Mouse (Mus musculus): ENCODE results near the gene Rpl27. TPM values are rescaled to one million over a fixed set of nuclear protein-coding genes. Genes with fewer than 3 reads are reported as not detected.

The Rpl27 gene
- polyA plus RNA-seq (2014; fragmentation: Nextera tagmentation; extraction: Ambion mirVana), result 387 and 395 TPM in 2 replicates

GRCm38 (mm10) chr11:101442127-101442693, at the start of gene Rpl27:
Gene Rpl27, plus strand, starts transcription at chr11:101442298.
- Histone ChIP-seq H3K9ac (ENCODE audit: low read depth, low read length) (peak within 1 kb of the TSS; percentile 92), H3K27ac (ENCODE audit: low read depth, low read length) (peak within 1 kb of the TSS; percentile 91), H3K27me3 (ENCODE audit: control insufficient read depth, insufficient read depth, low read length) (no peaks in the 10 kb centered on the region), H3K4me1 (replicated peaks; ENCODE audit: control insufficient read depth, insufficient read depth, low read length) (no peaks in the 10 kb centered on the region), H3K36me3 (ENCODE audit: control insufficient read depth, insufficient read depth, low read length) (0 out of 2 replicates have a peak, but pooled peaks cover 3% of the 10 kb centered on the region), H3K4me3 (ENCODE audit: low read depth, low read length) (peak within 1 kb of the TSS; percentile 88), H3K9me3 (ENCODE audit: control insufficient read depth, low read length) (no peaks in the 10 kb centered on the region), H3K4me2 (replicated peaks; ENCODE audit: low read depth, low read length) (peak within 1 kb of the TSS; percentile 71)
- ATAC-seq (ENCODE audit: low FRiP score) (peak; percentile 99), DNase-seq (ENCODE audit: low spot score) (peak; percentile 97)
- WGBS, result 1% methylated on average over 42 of the region's 42 CpGs

GRCm38 (mm10) chr11:101395110-101395509, 47.0 kb upstream of the Rpl27 start:
- Histone ChIP-seq H3K4me2 (replicated peaks; ENCODE audit: low read depth, low read length) (no peak overlapping the region), H3K9me3 (ENCODE audit: control insufficient read depth, low read length) (no peaks in the 10 kb centered on the region), H3K4me1 (replicated peaks; ENCODE audit: control insufficient read depth, insufficient read depth, low read length) (no peaks in the 10 kb centered on the region), H3K4me3 (ENCODE audit: low read depth, low read length) (no peak overlapping the region), H3K36me3 (ENCODE audit: control insufficient read depth, insufficient read depth, low read length) (no peaks in the 10 kb centered on the region), H3K27ac (ENCODE audit: low read depth, low read length) (no peak overlapping the region), H3K27me3 (ENCODE audit: control insufficient read depth, insufficient read depth, low read length) (no peaks in the 10 kb centered on the region), H3K9ac (ENCODE audit: low read depth, low read length) (no peak overlapping the region)
- WGBS, result 10% methylated on average over 8 of the region's 8 CpGs
- peak; percentile 79 for DNase-seq (ENCODE audit: low spot score)
- ATAC-seq (ENCODE audit: low FRiP score), result no peak

- no peak overlapping the region for H3K4me2 ChIP-seq (replicated peaks; ENCODE audit: low read depth, low read length)
- no peaks in the 10 kb centered on the region for H3K27me3 ChIP-seq (ENCODE audit: control insufficient read depth, insufficient read depth, low read length)
- WGBS, result 91% methylated on average over 2 of the region's 2 CpGs
- no peaks in the 10 kb centered on the region for H3K36me3 ChIP-seq (ENCODE audit: control insufficient read depth, insufficient read depth, low read length)
- H3K9me3 ChIP-seq (ENCODE audit: control insufficient read depth, low read length), result no peaks in the 10 kb centered on the region
- ATAC-seq (ENCODE audit: low FRiP score) (no peak), DNase-seq (ENCODE audit: low spot score) (no peak)
- no peak overlapping the region for H3K4me3 ChIP-seq (ENCODE audit: low read depth, low read length)
- no peak overlapping the region for H3K9ac ChIP-seq (ENCODE audit: low read depth, low read length)
- H3K4me1 ChIP-seq (replicated peaks; ENCODE audit: control insufficient read depth, insufficient read depth, low read length), result no peaks in the 10 kb centered on the region
- H3K27ac ChIP-seq (ENCODE audit: low read depth, low read length), result no peak overlapping the region
Observed at GRCm38 (mm10) chr11:101415306-101415705, 26.8 kb upstream of the Rpl27 start.

GRCm38 (mm10) chr11:101416433-101417100, 25.5 kb upstream of the Rpl27 start:
- ATAC-seq (ENCODE audit: low FRiP score) (peak; percentile 49), DNase-seq (ENCODE audit: low spot score) (peak; percentile 14)
- Histone ChIP-seq H3K4me3 (ENCODE audit: low read depth, low read length) (peak overlapping the region; percentile 86), H3K36me3 (ENCODE audit: control insufficient read depth, insufficient read depth, low read length) (no peaks in the 10 kb centered on the region), H3K4me1 (replicated peaks; ENCODE audit: control insufficient read depth, insufficient read depth, low read length) (no peaks in the 10 kb centered on the region), H3K27me3 (ENCODE audit: control insufficient read depth, insufficient read depth, low read length) (no peaks in the 10 kb centered on the region), H3K27ac (ENCODE audit: low read depth, low read length) (peak overlapping the region; percentile 55; the same call in 1 of the 2 replicates), H3K9me3 (ENCODE audit: control insufficient read depth, low read length) (no peaks in the 10 kb centered on the region), H3K4me2 (replicated peaks; ENCODE audit: low read depth, low read length) (peak overlapping the region; percentile 77), H3K9ac (ENCODE audit: low read depth, low read length) (peak overlapping the region; percentile 90)
- 4% methylated on average over 11 of the region's 11 CpGs for WGBS

GRCm38 (mm10) chr11:101417101-101417855, 24.8 kb upstream of the Rpl27 start, which contains the start of gene Aarsd1:
Gene Aarsd1, minus strand, starts transcription at chr11:101417615.
- Histone ChIP-seq H3K4me1 (replicated peaks; ENCODE audit: control insufficient read depth, insufficient read depth, low read length) (no peaks in the 10 kb centered on the region), H3K4me2 (replicated peaks; ENCODE audit: low read depth, low read length) (peak within 1 kb of the TSS; percentile 77), H3K9me3 (ENCODE audit: control insufficient read depth, low read length) (no peaks in the 10 kb centered on the region), H3K4me3 (ENCODE audit: low read depth, low read length) (peak within 1 kb of the TSS; percentile 86), H3K36me3 (ENCODE audit: control insufficient read depth, insufficient read depth, low read length) (no peaks in the 10 kb centered on the region), H3K9ac (ENCODE audit: low read depth, low read length) (peak within 1 kb of the TSS; percentile 90), H3K27ac (ENCODE audit: low read depth, low read length) (peak within 1 kb of the TSS; percentile 55), H3K27me3 (ENCODE audit: control insufficient read depth, insufficient read depth, low read length) (no peaks in the 10 kb centered on the region)
- DNase-seq (ENCODE audit: low spot score) (peak; percentile 93), ATAC-seq (ENCODE audit: low FRiP score) (peak; percentile 68)
- 0% methylated on average over 45 of the region's 45 CpGs for WGBS

- Histone ChIP-seq H3K4me2 (replicated peaks; ENCODE audit: low read depth, low read length) (no peak overlapping the region), H3K4me3 (ENCODE audit: low read depth, low read length) (no peak overlapping the region), H3K9ac (ENCODE audit: low read depth, low read length) (no peak overlapping the region), H3K36me3 (ENCODE audit: control insufficient read depth, insufficient read depth, low read length) (no peaks in the 10 kb centered on the region), H3K27ac (ENCODE audit: low read depth, low read length) (no peak overlapping the region), H3K9me3 (ENCODE audit: control insufficient read depth, low read length) (no peaks in the 10 kb centered on the region), H3K27me3 (ENCODE audit: control insufficient read depth, insufficient read depth, low read length) (no peaks in the 10 kb centered on the region), H3K4me1 (replicated peaks; ENCODE audit: control insufficient read depth, insufficient read depth, low read length) (no peaks in the 10 kb centered on the region)
- WGBS, result 59% methylated on average over 6 of the region's 6 CpGs
- DNase-seq (ENCODE audit: low spot score) (no peak), ATAC-seq (ENCODE audit: low FRiP score) (no peak)
Observed at GRCm38 (mm10) chr11:101418991-101419390, 23.1 kb upstream of the Rpl27 start.

GRCm38 (mm10) chr11:101419610-101420009, 22.5 kb upstream of the Rpl27 start:
- Histone ChIP-seq H3K9me3 (ENCODE audit: control insufficient read depth, low read length) (no peaks in the 10 kb centered on the region), H3K4me2 (replicated peaks; ENCODE audit: low read depth, low read length) (no peak overlapping the region), H3K4me1 (replicated peaks; ENCODE audit: control insufficient read depth, insufficient read depth, low read length) (peaks cover 2% of the 10 kb centered on the region; the same call in 1 of the 2 replicates), H3K27me3 (ENCODE audit: control insufficient read depth, insufficient read depth, low read length) (no peaks in the 10 kb centered on the region), H3K4me3 (ENCODE audit: low read depth, low read length) (no peak overlapping the region), H3K36me3 (ENCODE audit: control insufficient read depth, insufficient read depth, low read length) (no peaks in the 10 kb centered on the region), H3K27ac (ENCODE audit: low read depth, low read length) (no peak overlapping the region), H3K9ac (ENCODE audit: low read depth, low read length) (no peak overlapping the region)
- DNase-seq (ENCODE audit: low spot score), result no peak
- no peak for ATAC-seq (ENCODE audit: low FRiP score)
- WGBS, result 15% methylated on average over 3 of the region's 3 CpGs

- H3K4me2 ChIP-seq (replicated peaks; ENCODE audit: low read depth, low read length), result no peak overlapping the region
- no peaks in the 10 kb centered on the region for H3K27me3 ChIP-seq (ENCODE audit: control insufficient read depth, insufficient read depth, low read length)
- ATAC-seq (ENCODE audit: low FRiP score) (no peak), DNase-seq (ENCODE audit: low spot score) (no peak)
- no peak overlapping the region for H3K4me3 ChIP-seq (ENCODE audit: low read depth, low read length)
- no peaks in the 10 kb centered on the region for H3K36me3 ChIP-seq (ENCODE audit: control insufficient read depth, insufficient read depth, low read length)
- no peaks in the 10 kb centered on the region for H3K9me3 ChIP-seq (ENCODE audit: control insufficient read depth, low read length)
- H3K4me1 ChIP-seq (replicated peaks; ENCODE audit: control insufficient read depth, insufficient read depth, low read length), result peaks cover 2% of the 10 kb centered on the region; the same call in 1 of the 2 replicates
- WGBS, result 90% methylated on average over 5 of the region's 5 CpGs
- H3K9ac ChIP-seq (ENCODE audit: low read depth, low read length), result no peak overlapping the region
- no peak overlapping the region for H3K27ac ChIP-seq (ENCODE audit: low read depth, low read length)
Observed at GRCm38 (mm10) chr11:101420148-101420547, 21.9 kb upstream of the Rpl27 start.

All from hindbrain, embryonic 11.5 days (tissue).